Mouse (Mus musculus) cerebellum, adult 2 months (tissue): ENCODE results near the gene Myl3.

Source experiments
- CTCF ChIP-seq: fragments of 200-500 bp; IDR thresholded peaks from 2 replicates; pipeline ENCODE4 v1.5.1; 2011; ENCODE audit warnings: low read depth, mild to moderate bottlenecking, control low read depth, low read length, moderate library complexity, borderline replicate concordance; ENCODE audit not compliant: insufficient read depth
- POLR2A ChIP-seq: fragments of 200-500 bp; IDR thresholded peaks from 2 replicates; pipeline ENCODE4 v1.6.1; 2011; ENCODE audit warnings: low read length, control low read depth, borderline replicate concordance; ENCODE audit not compliant: insufficient read depth

- TF ChIP-seq POLR2A (no peak), CTCF (peak; percentile 38; the same call in 1 of the 2 replicates)
Measured at GRCm38 (mm10) chr9:110759265-110759664, 17.6 kb downstream of the Myl3 start.
